Mouse (Mus musculus) heart, adult 2 months (tissue): ENCODE data around the gene Dnah1. TPM values are rescaled to one million over a fixed set of nuclear protein-coding genes. Genes with fewer than 3 reads are reported as not detected.

Experiments
- DNase-seq, 2 experiments: peaks; one replicate each; pipeline ENCODE4 v3.0.0; 2021
- H3K27ac ChIP-seq: fragments of 200-600 bp; 2 replicates; pipeline ENCODE4 v1.8.1; 2022
- H3K27me3 ChIP-seq: fragments of 200-500 bp; 2 replicates; pipeline ENCODE4 v1.6.1; 2012; ENCODE audit warnings: mild to moderate bottlenecking, low read length, inconsistent platforms, mixed read lengths; ENCODE audit not compliant: control insufficient read depth, insufficient read depth
- H3K36me3 ChIP-seq: fragments of 200-500 bp; 2 replicates; pipeline ENCODE4 v1.6.1; 2012; ENCODE audit warnings: low read length, inconsistent platforms; ENCODE audit not compliant: control insufficient read depth, insufficient read depth
- H3K4me1 ChIP-seq: fragments of 200-500 bp; 2 replicates; pipeline ENCODE4 v1.6.1; 2011; ENCODE audit warnings: low read length; ENCODE audit not compliant: control insufficient read depth, insufficient read depth
- H3K4me3 ChIP-seq: fragments of 200-600 bp; 2 replicates; pipeline ENCODE4 v1.8.1; 2022
- H3K79me2 ChIP-seq: fragments of 200-500 bp; replicated peaks from 2 replicates; pipeline ENCODE4 v1.6.1; 2012; ENCODE audit warnings: mild to moderate bottlenecking, inconsistent platforms, low read length, moderate library complexity, mixed read lengths; ENCODE audit not compliant: control insufficient read depth, insufficient read depth
- H3K9ac ChIP-seq: fragments of 200-500 bp; 2 replicates; pipeline ENCODE4 v1.6.1; 2012; ENCODE audit warnings: low read depth, mild to moderate bottlenecking, control low read depth, inconsistent platforms, low read length, mixed read lengths
- CTCF ChIP-seq: fragments of 200-600 bp; IDR thresholded peaks from 2 replicates; pipeline ENCODE4 v1.8.1; 2022; ENCODE audit warnings: antibody characterized with exemption, mild to moderate bottlenecking, moderate library complexity
- EP300 ChIP-seq: fragments of 200-500 bp; IDR thresholded peaks from 2 replicates; pipeline ENCODE4 v1.6.1; 2011; ENCODE audit warnings: low read depth, low read length, control low read depth; ENCODE audit not compliant: insufficient read depth
- POLR2A ChIP-seq: fragments of 200-500 bp; IDR thresholded peaks from 2 replicates; pipeline ENCODE4 v1.6.1; 2011; ENCODE audit warnings: mild to moderate bottlenecking, low read depth, low read length, control low read depth; ENCODE audit not compliant: insufficient read depth
- WGBS: fragments of 180-500 bp; shearing (Covaris S2); methylation state at CpG from one replicate; pipeline ENCODE4 v1.1.7; 2018; 5-methylcytosine and 5-hydroxymethylcytosine counted together
- intact Hi-C: fragments of 180-260 bp; cut with DNase I; formaldehyde crosslinking; loops from one replicate; pipeline ENCODE4 v1.15.1; 2025
- polyA plus RNA-seq: library from polyadenylated mRNA; depleted of rRNA; stranded (reverse); fragments of >200 nt; gene quantifications from 2 replicates; pipeline ENCODE4 v1.2.3, GENCODE M21; 2012
- total RNA-seq, 2 experiments: library from RNA; stranded (reverse); gene quantifications; 2 replicates each; pipeline ENCODE4 v1.2.3; 2021

The Dnah1 gene
- total and polyA plus RNA-seq, 3 experiments: 0.02 to 0.41 (median 0.05) TPM

DNA sequence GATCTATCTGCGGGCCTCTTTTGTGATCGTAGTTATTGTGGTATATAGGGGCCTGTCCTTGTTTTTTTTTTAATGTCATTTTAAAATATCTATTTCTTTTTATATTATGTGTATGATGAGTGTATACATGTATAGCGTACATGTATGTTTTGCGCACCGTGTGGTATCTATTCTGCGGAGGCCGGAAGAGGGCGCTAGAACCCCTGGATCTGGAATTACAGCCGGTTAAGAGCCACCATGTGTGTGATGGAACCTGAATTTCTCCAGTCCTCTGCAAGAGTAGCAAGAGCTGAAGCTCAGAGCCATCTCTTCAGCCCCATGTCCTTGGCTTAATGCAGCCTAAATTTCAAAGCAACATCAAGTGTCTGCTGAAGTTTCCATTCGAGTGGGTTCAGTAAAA is 1.2 kb upstream of the Dnah1 start:
- Histone ChIP-seq H3K9ac (no peak overlapping the region), H3K27ac (no peak overlapping the region), H3K4me3 (no peak overlapping the region), H3K4me1 (peaks cover 3% of the 10 kb centered on the region; the same call in 1 of the 2 replicates), H3K36me3 (no peaks in the 10 kb centered on the region), H3K27me3 (no peaks in the 10 kb centered on the region), H3K79me2 (no peaks in the 10 kb centered on the region)
- peak in 1 of 2 experiments; percentile 21 for DNase-seq
- 73% methylated on average over 10 of the region's 10 CpGs for WGBS
- TF ChIP-seq POLR2A (no peak), CTCF (peak; percentile 56)
- intact Hi-C loops: loop anchor here (5.0 kb wide), 1 partner anchor 53 kb away; no protein-coding TSS in a partner anchor

DNA sequence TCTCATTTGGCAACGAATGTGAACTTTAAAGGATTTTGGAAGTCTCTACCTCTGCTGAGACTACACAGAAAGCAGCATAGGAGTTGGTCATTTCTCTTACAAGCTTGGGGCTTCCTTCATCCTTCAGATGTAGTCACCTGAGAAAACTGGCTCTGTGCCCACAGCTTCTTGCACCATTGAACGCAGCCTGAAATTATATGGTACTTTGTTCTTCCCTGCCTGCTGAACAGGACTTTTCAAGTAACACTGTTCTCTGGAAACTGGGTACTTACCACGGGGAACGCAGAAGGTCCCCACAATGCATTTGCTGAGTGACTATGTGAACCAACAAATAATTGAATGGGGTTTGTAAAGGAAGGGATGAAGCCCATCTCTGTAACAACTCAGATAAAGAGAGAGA is 507 bp downstream of the Dnah1 start:
- TF ChIP-seq CTCF (no peak), EP300 (no peak), POLR2A (no peak)
- Histone ChIP-seq H3K27ac (no peak overlapping the region), H3K9ac (no peak overlapping the region), H3K36me3 (no peaks in the 10 kb centered on the region), H3K27me3 (no peaks in the 10 kb centered on the region), H3K4me1 (peaks cover 3% of the 10 kb centered on the region; the same call in 1 of the 2 replicates), H3K79me2 (no peaks in the 10 kb centered on the region), H3K4me3 (no peak overlapping the region; the same call in 1 of the 2 replicates)
- WGBS: 76% methylated on average over 4 of the region's 4 CpGs
- intact Hi-C loops: no loop called here
- DNase-seq: no peak

DNA sequence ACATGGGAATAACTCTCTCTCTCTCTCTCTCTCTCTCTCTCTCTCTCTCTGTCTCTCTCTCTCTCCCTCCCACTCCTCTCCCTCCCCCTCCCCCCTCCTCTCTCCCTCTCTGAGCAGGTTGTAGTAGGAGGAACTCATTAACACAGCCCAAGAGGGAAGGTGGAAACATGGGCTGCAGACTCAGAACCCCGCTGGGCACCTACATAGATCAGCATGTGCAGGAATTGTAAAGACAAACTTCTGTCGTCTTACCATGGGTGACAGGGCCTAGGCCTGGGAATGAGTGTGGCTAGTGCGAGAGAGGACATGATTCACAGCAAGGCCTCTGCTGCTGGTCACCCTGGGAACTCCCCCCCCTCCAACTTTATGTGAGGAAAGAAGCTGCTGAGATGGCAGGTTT is 1.5 kb downstream of the Dnah1 start:
- no peak overlapping the region for H3K4me3 ChIP-seq
- H3K27me3 ChIP-seq: no peaks in the 10 kb centered on the region
- peaks cover 3% of the 10 kb centered on the region; the same call in 1 of the 2 replicates for H3K4me1 ChIP-seq
- 85% methylated on average over 3 of the region's 3 CpGs for WGBS
- no peaks in the 10 kb centered on the region for H3K79me2 ChIP-seq
- no peak overlapping the region for H3K9ac ChIP-seq
- intact Hi-C loops: no loop called here
- no peak for TF ChIP-seq EP300
- no peak overlapping the region for H3K27ac ChIP-seq
- DNase-seq: no peak
- H3K36me3 ChIP-seq: no peaks in the 10 kb centered on the region

DNA sequence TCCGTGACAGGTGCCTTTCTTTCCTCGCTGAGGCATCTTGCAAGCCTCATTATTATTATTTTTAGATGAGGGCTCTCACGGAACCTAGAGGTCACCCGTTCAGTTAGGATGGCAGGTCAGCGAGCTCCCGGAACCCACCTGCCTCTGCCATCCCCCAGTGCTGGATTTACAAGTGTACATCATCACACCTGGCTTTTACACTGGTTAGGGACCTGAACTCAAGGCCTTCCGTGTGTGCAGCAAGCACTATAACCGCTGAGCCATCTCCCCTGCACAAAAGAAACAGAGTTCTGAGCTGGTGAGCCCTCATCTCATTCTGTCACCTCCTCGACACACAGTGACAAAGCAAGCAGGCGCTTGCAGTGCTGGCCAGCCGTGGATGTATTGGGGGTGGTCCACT is 2.5 kb downstream of the Dnah1 start:
- no peaks in the 10 kb centered on the region for H3K27me3 ChIP-seq
- no peaks in the 10 kb centered on the region for H3K79me2 ChIP-seq
- no peaks in the 10 kb centered on the region for H3K36me3 ChIP-seq
- no peak overlapping the region for H3K4me3 ChIP-seq
- intact Hi-C loops: no loop called here
- TF ChIP-seq CTCF (no peak), EP300 (no peak), POLR2A (no peak)
- peaks cover 3% of the 10 kb centered on the region; the same call in 1 of the 2 replicates for H3K4me1 ChIP-seq
- DNase-seq: no peak
- H3K27ac ChIP-seq: no peak overlapping the region
- no peak overlapping the region for H3K9ac ChIP-seq
- WGBS: 86% methylated on average over 11 of the region's 11 CpGs

DNA sequence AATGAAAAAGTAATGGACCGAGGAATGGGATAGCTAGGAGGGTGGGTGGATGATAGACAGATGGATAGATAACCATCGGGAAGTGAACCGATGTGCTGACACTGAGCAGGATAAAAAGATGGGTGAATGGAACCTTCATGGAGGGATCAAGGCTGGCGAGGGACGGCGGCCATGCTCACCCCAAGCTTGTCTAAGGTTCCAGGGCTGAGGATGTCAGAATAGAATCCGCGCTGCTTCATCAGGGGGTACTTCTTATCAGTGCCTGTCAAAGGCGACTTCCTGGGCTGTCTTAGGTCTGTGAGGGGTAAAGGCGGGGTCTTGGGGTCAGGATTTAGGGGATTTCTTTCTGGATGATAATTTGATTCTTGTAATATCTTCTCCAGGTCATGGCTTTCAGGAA is 4.2 kb downstream of the Dnah1 start:
- TF ChIP-seq POLR2A: no peak
- TF ChIP-seq EP300: no peak
- no peak for TF ChIP-seq CTCF
- Histone ChIP-seq H3K27me3 (no peaks in the 10 kb centered on the region), H3K79me2 (no peaks in the 10 kb centered on the region), H3K4me3 (no peak overlapping the region), H3K9ac (no peak overlapping the region), H3K36me3 (no peaks in the 10 kb centered on the region), H3K4me1 (peaks cover 3% of the 10 kb centered on the region; the same call in 1 of the 2 replicates), H3K27ac (no peak overlapping the region)
- WGBS: 72% methylated on average over 10 of the region's 10 CpGs
- DNase-seq: no peak
- intact Hi-C loops: no loop called here

DNA sequence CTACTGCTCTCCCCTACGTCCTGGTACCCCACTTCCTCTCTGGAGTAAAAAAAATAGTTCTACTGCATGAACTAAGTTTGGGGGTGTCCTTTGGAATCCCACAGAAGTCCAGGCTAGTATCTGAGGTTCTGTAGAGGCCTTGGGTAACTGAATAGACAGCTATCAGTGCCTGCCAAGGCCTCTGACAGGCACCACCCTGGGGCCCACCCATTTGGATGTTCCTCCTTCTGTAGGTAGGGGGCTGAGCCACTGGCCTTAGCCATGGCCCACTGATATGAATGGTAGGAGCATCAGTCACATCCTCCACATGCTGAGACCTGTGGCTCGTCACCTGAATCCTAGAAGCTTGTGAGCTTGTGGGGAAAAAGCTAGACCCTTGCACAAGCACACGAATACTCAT is 5.9 kb downstream of the Dnah1 start:
- DNase-seq: no peak
- Histone ChIP-seq H3K27me3 (no peaks in the 10 kb centered on the region), H3K27ac (no peak overlapping the region), H3K4me3 (no peak overlapping the region), H3K36me3 (no peaks in the 10 kb centered on the region), H3K4me1 (peaks cover 3% of the 10 kb centered on the region; the same call in 1 of the 2 replicates), H3K79me2 (no peaks in the 10 kb centered on the region), H3K9ac (no peak overlapping the region)
- no peak for TF ChIP-seq POLR2A
- TF ChIP-seq CTCF: no peak
- no peak for TF ChIP-seq EP300
- intact Hi-C loops: no loop called here
- WGBS: 85% methylated on average over 3 of the region's 3 CpGs
